Mouse (Mus musculus): Measurements from ENCODE around the gene 1600002K03Rik.

Gene 1600002K03Rik

GRCm38 (mm10) chr10:80172527-80173292 lies at the start of gene 1600002K03Rik:
TSS of gene 1600002K03Rik (plus strand) at chr10:80172944.
- DNase-seq (ENCODE audit: low read depth) = peak; percentile 90

- no peak for DNase-seq (ENCODE audit: low read depth)
These were observed 48.7 kb upstream of the 1600002K03Rik start for GRCm38 (mm10) chr10:80123932-80124562.

- DNase-seq (ENCODE audit: low read depth) = no peak
These were observed 44.8 kb upstream of the 1600002K03Rik start for GRCm38 (mm10) chr10:80127920-80128319.

- no peak for DNase-seq (ENCODE audit: low read depth)
These were observed 42.9 kb upstream of the 1600002K03Rik start for GRCm38 (mm10) chr10:80129846-80130245.

GRCm38 (mm10) chr10:80130403-80131031 lies 42.2 kb upstream of the 1600002K03Rik start:
- no peak for DNase-seq (ENCODE audit: low read depth)

GRCm38 (mm10) chr10:80131316-80131951 lies 41.3 kb upstream of the 1600002K03Rik start:
- DNase-seq (ENCODE audit: low read depth) = no peak

GRCm38 (mm10) chr10:80131952-80132350 lies 40.8 kb upstream of the 1600002K03Rik start:
- DNase-seq (ENCODE audit: low read depth) = no peak

- peak; percentile 39 for DNase-seq (ENCODE audit: low read depth)
These were observed 39.4 kb upstream of the 1600002K03Rik start for GRCm38 (mm10) chr10:80133226-80133849.

- DNase-seq (ENCODE audit: low read depth) = no peak
These were observed 38.3 kb upstream of the 1600002K03Rik start for GRCm38 (mm10) chr10:80134421-80134820.

- no peak for DNase-seq (ENCODE audit: low read depth)
These were observed 37.6 kb upstream of the 1600002K03Rik start for GRCm38 (mm10) chr10:80135161-80135560.

GRCm38 (mm10) chr10:80135641-80136040 lies 37.1 kb upstream of the 1600002K03Rik start:
- no peak for DNase-seq (ENCODE audit: low read depth)

- DNase-seq (ENCODE audit: low read depth) = no peak
These were observed 36.4 kb upstream of the 1600002K03Rik start for GRCm38 (mm10) chr10:80136179-80136951.

GRCm38 (mm10) chr10:80136952-80137625 lies 35.7 kb upstream of the 1600002K03Rik start:
- no peak for DNase-seq (ENCODE audit: low read depth)

GRCm38 (mm10) chr10:80137626-80138552 lies 34.9 kb upstream of the 1600002K03Rik start:
- no peak for DNase-seq (ENCODE audit: low read depth)

GRCm38 (mm10) chr10:80138553-80139438 lies 33.9 kb upstream of the 1600002K03Rik start, which contains the start of gene Atp5d:
TSS of gene Atp5d (plus strand) at chr10:80138632.
- peak; percentile 82 for DNase-seq (ENCODE audit: low read depth)

GRCm38 (mm10) chr10:80139439-80139775 lies 33.3 kb upstream of the 1600002K03Rik start:
- no peak for DNase-seq (ENCODE audit: low read depth)

- no peak for DNase-seq (ENCODE audit: low read depth)
These were observed 32.6 kb upstream of the 1600002K03Rik start for GRCm38 (mm10) chr10:80139975-80140665.

- DNase-seq (ENCODE audit: low read depth) = no peak
These were observed 32.1 kb upstream of the 1600002K03Rik start, which contains the start of gene Cbarp for GRCm38 (mm10) chr10:80140666-80141035. TSS of gene Cbarp (minus strand) at chr10:80140835.
